Mouse (Mus musculus): ENCODE data around the gene Ttyh1. TPM values are rescaled to one million over a fixed set of nuclear protein-coding genes. Genes with fewer than 3 reads are reported as not detected.

Gene Ttyh1
- total RNA-seq, 1 experiment = 11.9 TPM

DNA sequence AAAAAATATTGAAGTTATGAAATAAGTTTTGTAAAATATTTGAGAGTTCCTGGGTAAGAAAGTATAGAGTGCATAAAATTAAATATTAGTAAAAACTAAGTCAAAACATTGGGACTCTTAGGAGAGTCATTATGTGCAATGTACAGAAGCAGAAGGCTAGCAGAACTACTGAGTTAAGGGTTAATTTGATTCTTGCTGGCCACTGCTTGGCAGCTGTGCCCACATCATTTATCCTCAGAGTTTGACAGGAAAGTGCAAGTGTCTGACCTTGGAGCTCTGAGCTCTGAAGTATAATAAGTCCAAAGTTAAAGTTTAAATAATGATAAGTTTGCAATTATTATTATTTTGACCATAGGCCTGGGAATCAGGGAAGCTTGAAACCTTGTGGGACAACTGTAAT lies 37.5 kb upstream of the Ttyh1 start:
- TF ChIP-seq ZC3H11A (IDR thresholded peaks at IDR 0.05; ENCODE audit: borderline replicate concordance, low read depth, low read length) = no peak
- no peak for TF ChIP-seq MAFK (IDR thresholded peaks at IDR 0.05; ENCODE audit: insufficient read depth, low read depth, low read length)
- TF ChIP-seq ZNF384 (IDR thresholded peaks at IDR 0.05; ENCODE audit: low read depth, low read length) = no peak
- no peak for TF ChIP-seq CHD2 (IDR thresholded peaks at IDR 0.05; ENCODE audit: low read depth, low read length)
- no peak for TF ChIP-seq HCFC1 (IDR thresholded peaks at IDR 0.05; ENCODE audit: borderline replicate concordance, insufficient read depth, low read length)
- Histone ChIP-seq H3K9ac (ENCODE audit: insufficient read depth, low read depth, low read length, poor library complexity, severe bottlenecking) (no peak overlapping the region), H3K4me1 (ENCODE audit: control insufficient read depth in 2 of 2, insufficient read depth in 2 of 2, low read length in 2 of 2, poor library complexity in 1 of 2) (no peaks in the 10 kb centered on the region), H3K27ac (ENCODE audit: insufficient read depth, low read depth, low read length, poor library complexity, severe bottlenecking) (no peak overlapping the region), H3K4me3 (ENCODE audit: insufficient read depth in 1 of 2, low read depth in 1 of 2, low read length in 2 of 2, poor library complexity in 1 of 2, severe bottlenecking in 1 of 2) (no peak overlapping the region), H3K9me3 (ENCODE audit: control insufficient read depth, insufficient read depth, low read depth, low read length) (no peaks in the 10 kb centered on the region), H3K36me3 (ENCODE audit: control insufficient read depth, insufficient read depth, low read length, poor library complexity, severe bottlenecking) (no peaks in the 10 kb centered on the region)
- DNase-seq (ENCODE audit: low read depth, low spot score) = no peak
- in situ Hi-C loops (cut with MboI; ENCODE audit: low sequenced_read_pairs in 2 of 2, unreplicated experiment in 2 of 2) = no loop called here

DNA sequence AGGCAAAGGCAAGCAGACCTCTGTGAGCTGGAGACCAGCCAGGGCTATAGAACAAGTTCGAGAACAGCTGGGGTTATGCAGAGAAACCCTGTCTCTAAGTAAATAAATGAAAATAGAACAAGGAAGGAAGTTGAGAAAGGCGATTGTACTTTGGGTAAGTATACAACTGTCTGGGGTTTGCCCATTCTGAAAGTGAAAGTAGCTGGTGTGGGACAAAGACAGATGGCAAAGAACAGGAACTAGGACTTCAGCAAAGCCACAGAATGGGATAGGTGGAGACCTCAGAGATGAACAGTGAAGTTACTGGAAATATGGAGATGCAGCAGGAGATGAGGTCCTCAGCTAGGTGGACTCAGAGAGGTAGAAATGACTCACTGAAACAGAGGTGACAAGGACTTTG lies 36.4 kb upstream of the Ttyh1 start:
- Histone ChIP-seq H3K4me3 (ENCODE audit: insufficient read depth in 1 of 2, low read depth in 1 of 2, low read length in 2 of 2, poor library complexity in 1 of 2, severe bottlenecking in 1 of 2) (no peak overlapping the region), H3K9ac (ENCODE audit: insufficient read depth, low read depth, low read length, poor library complexity, severe bottlenecking) (no peak overlapping the region), H3K9me3 (ENCODE audit: control insufficient read depth, insufficient read depth, low read depth, low read length) (no peaks in the 10 kb centered on the region), H3K27ac (ENCODE audit: insufficient read depth, low read depth, low read length, poor library complexity, severe bottlenecking) (no peak overlapping the region), H3K4me1 (ENCODE audit: control insufficient read depth in 2 of 2, insufficient read depth in 2 of 2, low read length in 2 of 2, poor library complexity in 1 of 2) (no peaks in the 10 kb centered on the region), H3K36me3 (ENCODE audit: control insufficient read depth, insufficient read depth, low read length, poor library complexity, severe bottlenecking) (no peaks in the 10 kb centered on the region)
- in situ Hi-C loops (cut with MboI; ENCODE audit: low sequenced_read_pairs in 2 of 2, unreplicated experiment in 2 of 2) = no loop called here
- DNase-seq (ENCODE audit: low read depth, low spot score) = no peak
- no peak for TF ChIP-seq CHD2 (IDR thresholded peaks at IDR 0.05; ENCODE audit: low read depth, low read length)
- TF ChIP-seq MAFK (IDR thresholded peaks at IDR 0.05; ENCODE audit: insufficient read depth, low read depth, low read length) = no peak
- TF ChIP-seq ZC3H11A (IDR thresholded peaks at IDR 0.05; ENCODE audit: borderline replicate concordance, low read depth, low read length) = no peak

DNA sequence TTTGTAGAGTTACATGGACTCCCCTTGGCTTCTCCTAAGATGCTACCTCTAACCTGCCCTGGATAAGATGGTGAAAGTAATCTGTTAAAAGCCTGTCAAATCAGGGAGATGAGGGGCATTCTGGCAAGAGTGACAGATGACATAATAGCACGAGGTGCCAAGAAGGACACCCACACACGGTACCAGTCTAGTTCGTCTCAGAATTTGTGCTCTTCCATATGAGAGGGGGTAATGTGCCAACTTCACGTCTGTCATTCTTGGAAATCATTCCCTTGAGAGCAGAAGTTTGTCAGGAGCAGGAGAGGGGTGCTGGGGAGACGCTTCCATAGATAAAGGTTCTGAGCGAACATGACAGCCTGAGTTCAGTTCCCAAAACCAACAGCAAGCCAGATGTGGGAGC lies 35.0 kb upstream of the Ttyh1 start:
- Histone ChIP-seq H3K9me3 (ENCODE audit: control insufficient read depth, insufficient read depth, low read depth, low read length) (no peaks in the 10 kb centered on the region), H3K9ac (ENCODE audit: insufficient read depth, low read depth, low read length, poor library complexity, severe bottlenecking) (no peak overlapping the region), H3K4me1 (ENCODE audit: control insufficient read depth in 2 of 2, insufficient read depth in 2 of 2, low read length in 2 of 2, poor library complexity in 1 of 2) (no peaks in the 10 kb centered on the region), H3K36me3 (ENCODE audit: control insufficient read depth, insufficient read depth, low read length, poor library complexity, severe bottlenecking) (no peaks in the 10 kb centered on the region), H3K27ac (ENCODE audit: insufficient read depth, low read depth, low read length, poor library complexity, severe bottlenecking) (no peak overlapping the region), H3K4me3 (ENCODE audit: insufficient read depth in 1 of 2, low read depth in 1 of 2, low read length in 2 of 2, poor library complexity in 1 of 2, severe bottlenecking in 1 of 2) (no peak overlapping the region)
- DNase-seq (ENCODE audit: low read depth, low spot score) = no peak
- in situ Hi-C loops (cut with MboI; ENCODE audit: low sequenced_read_pairs in 2 of 2, unreplicated experiment in 2 of 2) = no loop called here
- TF ChIP-seq MAFK (IDR thresholded peaks at IDR 0.05; ENCODE audit: insufficient read depth, low read depth, low read length) (no peak), CHD2 (IDR thresholded peaks at IDR 0.05; ENCODE audit: low read depth, low read length) (no peak), ZNF384 (IDR thresholded peaks at IDR 0.05; ENCODE audit: low read depth, low read length) (no peak), ZC3H11A (IDR thresholded peaks at IDR 0.05; ENCODE audit: borderline replicate concordance, low read depth, low read length) (no peak), HCFC1 (IDR thresholded peaks at IDR 0.05; ENCODE audit: borderline replicate concordance, insufficient read depth, low read length) (no peak)

DNA sequence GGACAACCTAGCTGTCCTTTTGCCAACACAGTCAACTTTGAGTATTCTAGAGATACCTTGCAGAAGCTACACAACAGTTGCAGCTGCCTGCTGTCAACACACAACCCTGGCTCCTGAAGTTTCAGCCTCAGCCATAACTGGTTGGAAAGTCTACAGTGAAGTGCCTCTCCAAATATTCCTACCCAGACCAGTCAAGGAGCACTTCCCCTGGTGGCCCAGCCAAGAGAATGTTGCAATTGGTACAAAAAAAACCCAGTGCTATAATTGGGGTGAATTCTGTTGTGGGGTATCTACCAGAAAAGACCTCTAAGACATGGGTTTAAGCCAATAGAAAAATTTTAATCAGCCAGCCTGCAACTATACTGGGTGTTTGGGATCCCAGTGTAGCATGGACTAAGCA lies 33.6 kb upstream of the Ttyh1 start:
- no peak for DNase-seq (ENCODE audit: low read depth, low spot score)
- no peak overlapping the region for H3K27ac ChIP-seq (ENCODE audit: insufficient read depth, low read depth, low read length, poor library complexity, severe bottlenecking)
- in situ Hi-C loops (cut with MboI; ENCODE audit: low sequenced_read_pairs in 2 of 2, unreplicated experiment in 2 of 2) = no loop called here
- no peaks in the 10 kb centered on the region for H3K36me3 ChIP-seq (ENCODE audit: control insufficient read depth, insufficient read depth, low read length, poor library complexity, severe bottlenecking)
- H3K9ac ChIP-seq (ENCODE audit: insufficient read depth, low read depth, low read length, poor library complexity, severe bottlenecking) = no peak overlapping the region
- H3K9me3 ChIP-seq (ENCODE audit: control insufficient read depth, insufficient read depth, low read depth, low read length) = no peaks in the 10 kb centered on the region
- TF ChIP-seq MAFK (IDR thresholded peaks at IDR 0.05; ENCODE audit: insufficient read depth, low read depth, low read length) = no peak
- no peak for TF ChIP-seq CHD2 (IDR thresholded peaks at IDR 0.05; ENCODE audit: low read depth, low read length)
- no peak for TF ChIP-seq ZNF384 (IDR thresholded peaks at IDR 0.05; ENCODE audit: low read depth, low read length)
- no peak for TF ChIP-seq HCFC1 (IDR thresholded peaks at IDR 0.05; ENCODE audit: borderline replicate concordance, insufficient read depth, low read length)
- no peak for TF ChIP-seq ZC3H11A (IDR thresholded peaks at IDR 0.05; ENCODE audit: borderline replicate concordance, low read depth, low read length)
- no peak overlapping the region for H3K4me3 ChIP-seq (ENCODE audit: insufficient read depth in 1 of 2, low read depth in 1 of 2, low read length in 2 of 2, poor library complexity in 1 of 2, severe bottlenecking in 1 of 2)
- no peaks in the 10 kb centered on the region for H3K4me1 ChIP-seq (ENCODE audit: control insufficient read depth in 2 of 2, insufficient read depth in 2 of 2, low read length in 2 of 2, poor library complexity in 1 of 2)

DNA sequence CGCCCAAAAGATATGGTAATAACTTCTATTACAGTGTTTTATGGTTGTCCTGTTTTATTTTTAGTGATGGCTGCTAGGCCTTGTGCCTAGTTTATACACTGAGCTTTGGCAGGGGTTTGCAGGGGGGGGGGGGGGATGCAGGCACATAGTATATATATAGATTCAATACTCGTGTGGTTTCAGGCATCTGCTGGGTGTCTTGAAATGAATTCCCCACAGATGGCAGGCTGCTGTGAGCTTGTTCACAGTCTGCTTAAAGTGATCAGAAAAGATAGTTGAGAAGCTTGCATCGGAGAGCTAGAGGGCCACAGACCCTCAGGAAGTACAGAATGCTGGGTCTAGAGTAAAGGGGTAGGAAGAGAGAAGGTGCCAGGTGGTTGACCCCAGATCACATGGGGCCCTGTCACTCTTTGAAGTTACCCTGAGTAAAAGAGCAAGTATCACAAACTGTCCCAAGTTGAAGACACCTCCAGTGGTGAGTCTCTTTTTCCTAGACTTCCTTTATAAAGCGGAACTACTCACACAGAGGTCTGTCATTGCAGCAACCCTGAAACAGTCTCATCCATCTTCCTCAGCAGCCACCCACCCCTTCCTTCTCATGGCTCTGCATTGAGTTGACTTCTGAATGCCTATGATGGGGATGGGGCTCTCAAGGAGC lies 31.8 kb upstream of the Ttyh1 start:
- no peaks in the 10 kb centered on the region for H3K36me3 ChIP-seq (ENCODE audit: control insufficient read depth, insufficient read depth, low read length, poor library complexity, severe bottlenecking)
- H3K4me3 ChIP-seq (ENCODE audit: insufficient read depth in 1 of 2, low read depth in 1 of 2, low read length in 2 of 2, poor library complexity in 1 of 2, severe bottlenecking in 1 of 2) = no peak overlapping the region
- no peaks in the 10 kb centered on the region for H3K4me1 ChIP-seq (ENCODE audit: control insufficient read depth in 2 of 2, insufficient read depth in 2 of 2, low read length in 2 of 2, poor library complexity in 1 of 2)
- TF ChIP-seq ZC3H11A (IDR thresholded peaks at IDR 0.05; ENCODE audit: borderline replicate concordance, low read depth, low read length) = no peak
- no peak for TF ChIP-seq HCFC1 (IDR thresholded peaks at IDR 0.05; ENCODE audit: borderline replicate concordance, insufficient read depth, low read length)
- no peak for TF ChIP-seq MAFK (IDR thresholded peaks at IDR 0.05; ENCODE audit: insufficient read depth, low read depth, low read length)
- TF ChIP-seq ZNF384 (IDR thresholded peaks at IDR 0.05; ENCODE audit: low read depth, low read length) = no peak
- no peak for TF ChIP-seq CHD2 (IDR thresholded peaks at IDR 0.05; ENCODE audit: low read depth, low read length)
- no peak overlapping the region for H3K9ac ChIP-seq (ENCODE audit: insufficient read depth, low read depth, low read length, poor library complexity, severe bottlenecking)
- no peaks in the 10 kb centered on the region for H3K9me3 ChIP-seq (ENCODE audit: control insufficient read depth, insufficient read depth, low read depth, low read length)
- no peak overlapping the region for H3K27ac ChIP-seq (ENCODE audit: insufficient read depth, low read depth, low read length, poor library complexity, severe bottlenecking)
- in situ Hi-C loops (cut with MboI; ENCODE audit: low sequenced_read_pairs in 2 of 2, unreplicated experiment in 2 of 2) = no loop called here
- DNase-seq (ENCODE audit: low read depth, low spot score) = no peak

Data from ES-E14 (cell line).